Mouse (Mus musculus) hindbrain, embryonic 11.5 days (tissue): ENCODE results near the gene AI481877. TPM values are rescaled to one million over a fixed set of nuclear protein-coding genes. Genes with fewer than 3 reads are reported as not detected.

Source experiments
- ATAC-seq: fragments of 200-750 bp; cut with Nextera tagmentation; 2 replicates; pipeline ENCODE4 v1.8.0; 2017; ENCODE audit warnings: mild to moderate bottlenecking, moderate TSS enrichment, moderate library complexity; ENCODE audit not compliant: low FRiP score
- DNase-seq: peaks from one replicate; pipeline ENCODE4 v3.0.0-alpha.2; 2015; ENCODE audit warnings: low spot score
- H3K27ac ChIP-seq: fragments of 300-500 bp; sonication (generic); 2 replicates; pipeline ENCODE4 v1.5.1; 2014; ENCODE audit warnings: mild to moderate bottlenecking, low read depth, low read length
- H3K27me3 ChIP-seq: fragments of 300-500 bp; sonication (generic); 2 replicates; pipeline ENCODE4 v1.6.1; 2014; ENCODE audit warnings: mild to moderate bottlenecking, low read length, moderate library complexity, mixed read lengths; ENCODE audit not compliant: control insufficient read depth, insufficient read depth
- H3K36me3 ChIP-seq: fragments of 300-500 bp; sonication (generic); 2 replicates; pipeline ENCODE4 v1.6.1; 2014; ENCODE audit warnings: mild to moderate bottlenecking, low read length, moderate library complexity, mixed read lengths; ENCODE audit not compliant: control insufficient read depth, insufficient read depth
- H3K4me1 ChIP-seq: fragments of 300-500 bp; sonication (generic); replicated peaks from 2 replicates; pipeline ENCODE4 v1.6.1; 2014; ENCODE audit warnings: low read length, mixed read lengths; ENCODE audit not compliant: control insufficient read depth, insufficient read depth
- H3K4me2 ChIP-seq: fragments of 300-500 bp; sonication (generic); replicated peaks from 2 replicates; pipeline ENCODE4 v1.6.1; 2014; ENCODE audit warnings: mild to moderate bottlenecking, low read depth, low read length
- H3K4me3 ChIP-seq: fragments of 300-500 bp; sonication (generic); 2 replicates; pipeline ENCODE4 v1.5.1; 2014; ENCODE audit warnings: low read depth, low read length
- H3K9ac ChIP-seq: fragments of 300-500 bp; sonication (generic); 2 replicates; pipeline ENCODE4 v1.6.1; 2014; ENCODE audit warnings: low read depth, low read length
- H3K9me3 ChIP-seq: fragments of 300-500 bp; sonication (generic); 2 replicates; pipeline ENCODE4 v1.6.1; 2016; ENCODE audit warnings: low read length; ENCODE audit not compliant: control insufficient read depth
- WGBS: fragments of 180-500 bp; shearing (Covaris S2); extraction: QIAGEN DNeasy Blood & Tissue Kit; methylation state at CpG from one replicate; pipeline ENCODE4 v1.1.7; 2014; 5-methylcytosine and 5-hydroxymethylcytosine counted together
- polyA plus RNA-seq: library from polyadenylated mRNA; unstranded; fragments of >200 nt; fragmentation: Nextera tagmentation; extraction: Ambion mirVana; gene quantifications from 2 replicates; pipeline ENCODE4 v1.2.1, GENCODE M21; 2014

The AI481877 gene
- polyA plus RNA-seq, 1 experiment from 2014 or later = not detected

GRCm38 (mm10) chr4:59156897-59157592 lies 18.3 kb upstream of the AI481877 start:
- Histone ChIP-seq H3K36me3 (no peaks in the 10 kb centered on the region), H3K4me1 (no peaks in the 10 kb centered on the region), H3K27ac (no peak overlapping the region), H3K9ac (no peak overlapping the region), H3K4me2 (no peak overlapping the region), H3K9me3 (no peaks in the 10 kb centered on the region), H3K27me3 (no peaks in the 10 kb centered on the region), H3K4me3 (no peak overlapping the region)
- WGBS = 78% methylated on average over 7 of the region's 7 CpGs
- ATAC-seq (no peak), DNase-seq (no peak)

- no peak for DNase-seq
- H3K27ac ChIP-seq = no peak overlapping the region
- 61% methylated on average over 1 of the region's 1 CpGs for WGBS
- no peaks in the 10 kb centered on the region for H3K36me3 ChIP-seq
- no peak for ATAC-seq
- H3K9me3 ChIP-seq = no peaks in the 10 kb centered on the region
- H3K4me1 ChIP-seq = no peaks in the 10 kb centered on the region
- no peaks in the 10 kb centered on the region for H3K27me3 ChIP-seq
- H3K4me2 ChIP-seq = no peak overlapping the region
- no peak overlapping the region for H3K9ac ChIP-seq
- no peak overlapping the region for H3K4me3 ChIP-seq
Observed at GRCm38 (mm10) chr4:59151953-59152352, 13.2 kb upstream of the AI481877 start.

GRCm38 (mm10) chr4:59150907-59151306 lies 12.1 kb upstream of the AI481877 start:
- no peaks in the 10 kb centered on the region for H3K27me3 ChIP-seq
- no peak overlapping the region for H3K27ac ChIP-seq
- no peak overlapping the region for H3K4me3 ChIP-seq
- no peak overlapping the region for H3K9ac ChIP-seq
- no peaks in the 10 kb centered on the region for H3K4me1 ChIP-seq
- 83% methylated on average over 5 of the region's 5 CpGs for WGBS
- no peak for DNase-seq
- no peak for ATAC-seq
- H3K36me3 ChIP-seq = no peaks in the 10 kb centered on the region
- H3K9me3 ChIP-seq = no peaks in the 10 kb centered on the region
- H3K4me2 ChIP-seq = no peak overlapping the region

GRCm38 (mm10) chr4:59149043-59149442 lies 10.3 kb upstream of the AI481877 start:
- Histone ChIP-seq H3K27ac (no peak overlapping the region), H3K4me1 (no peaks in the 10 kb centered on the region), H3K9ac (no peak overlapping the region), H3K4me3 (no peak overlapping the region), H3K9me3 (no peaks in the 10 kb centered on the region), H3K4me2 (no peak overlapping the region), H3K27me3 (no peaks in the 10 kb centered on the region), H3K36me3 (no peaks in the 10 kb centered on the region)
- ATAC-seq (no peak), DNase-seq (no peak)
- 88% methylated on average over 5 of the region's 5 CpGs for WGBS

- Histone ChIP-seq H3K36me3 (no peaks in the 10 kb centered on the region), H3K9me3 (no peaks in the 10 kb centered on the region), H3K27ac (no peak overlapping the region), H3K27me3 (no peaks in the 10 kb centered on the region), H3K9ac (no peak overlapping the region), H3K4me3 (no peak overlapping the region), H3K4me2 (no peak overlapping the region), H3K4me1 (no peaks in the 10 kb centered on the region)
- WGBS = 81% methylated on average over 4 of the region's 4 CpGs
- no peak for ATAC-seq
- no peak for DNase-seq
Observed at GRCm38 (mm10) chr4:59128935-59129334, 9.8 kb downstream of the AI481877 start.

GRCm38 (mm10) chr4:59125053-59125452 lies 13.7 kb downstream of the AI481877 start:
- Histone ChIP-seq H3K4me3 (no peak overlapping the region), H3K27me3 (no peaks in the 10 kb centered on the region), H3K9ac (no peak overlapping the region), H3K4me1 (no peaks in the 10 kb centered on the region), H3K4me2 (no peak overlapping the region), H3K27ac (no peak overlapping the region), H3K9me3 (no peaks in the 10 kb centered on the region), H3K36me3 (no peaks in the 10 kb centered on the region)
- 90% methylated on average over 1 of the region's 1 CpGs for WGBS
- no peak for DNase-seq
- ATAC-seq = no peak

GRCm38 (mm10) chr4:59123557-59123956 lies 15.2 kb downstream of the AI481877 start:
- Histone ChIP-seq H3K9ac (no peak overlapping the region), H3K36me3 (no peaks in the 10 kb centered on the region), H3K27me3 (no peaks in the 10 kb centered on the region), H3K9me3 (no peaks in the 10 kb centered on the region), H3K27ac (no peak overlapping the region), H3K4me2 (no peak overlapping the region), H3K4me3 (no peak overlapping the region), H3K4me1 (no peaks in the 10 kb centered on the region)
- no peak for DNase-seq
- ATAC-seq = no peak

- 96% methylated on average over 24 of the region's 24 CpGs for WGBS
- Histone ChIP-seq H3K27ac (no peak overlapping the region), H3K4me2 (no peak overlapping the region), H3K4me3 (no peak overlapping the region), H3K4me1 (no peaks in the 10 kb centered on the region), H3K36me3 (no peaks in the 10 kb centered on the region), H3K27me3 (no peaks in the 10 kb centered on the region), H3K9ac (no peak overlapping the region), H3K9me3 (no peaks in the 10 kb centered on the region)
- ATAC-seq (no peak), DNase-seq (no peak)
Observed at GRCm38 (mm10) chr4:59117644-59118495, 20.9 kb downstream of the AI481877 start.

GRCm38 (mm10) chr4:59108721-59109120 lies 30.1 kb downstream of the AI481877 start:
- 89% methylated on average over 4 of the region's 4 CpGs for WGBS
- Histone ChIP-seq H3K9ac (no peak overlapping the region), H3K27ac (no peak overlapping the region), H3K4me1 (no peaks in the 10 kb centered on the region), H3K9me3 (no peaks in the 10 kb centered on the region), H3K4me2 (no peak overlapping the region), H3K36me3 (no peaks in the 10 kb centered on the region), H3K4me3 (no peak overlapping the region), H3K27me3 (no peaks in the 10 kb centered on the region)
- ATAC-seq (no peak), DNase-seq (no peak)
